11 mouse cellular contexts compared by ENCODE assay signal in genomic region chr17:25608137-25608785, GRCm38 (mm10). TPM values are rescaled to one million over a fixed set of nuclear protein-coding genes. Genes with fewer than 3 reads are reported as not detected.
DNase-seq lines count a peak whose midpoint lies in the region; ATAC-seq and TF ChIP-seq lines count a peak whose summit lies in the region.
"Had no signal": no experiment of that assay in that cellular context is flagged by ENCODE, and none has a peak within 500 bp of the region (broad histone marks: within the 10 kb centered on the region; RNA-seq: fewer than 3 reads in every experiment).

No protein-coding gene starts in this region.

- no peak for TF ChIP-seq POLR2A in myocyte (IDR thresholded peaks at IDR 0.05; ENCODE audit: insufficient read length, low read depth)

- no peak overlapping the region for H3K9ac ChIP-seq in neural tube, embryonic 13.5 days
- H3K9ac ChIP-seq in neural tube, embryonic 15.5 days (replicated peaks): no peak overlapping the region
- no peak overlapping the region for H3K9ac ChIP-seq in forebrain, embryonic 15.5 days (replicated peaks)
- H3K9ac ChIP-seq: liver, embryonic 14.5 days had no signal

- no peaks in the 10 kb centered on the region for H3K79me2 ChIP-seq in myocyte (ENCODE audit: control insufficient read depth, insufficient read depth)

- peak overlapping the region; percentile 56; the same call in 1 of the 2 replicates for H3K27ac ChIP-seq in neural tube, embryonic 13.5 days (replicated peaks)
- H3K27ac ChIP-seq in neural tube, embryonic 15.5 days (replicated peaks): no peak overlapping the region
- H3K27ac ChIP-seq in forebrain, embryonic 15.5 days (replicated peaks): peak overlapping the region; percentile 74
- H3K27ac ChIP-seq: kidney, postnatal 0 days; liver, embryonic 14.5 days had no signal

- H3ac ChIP-seq in myocyte (ENCODE audit: control insufficient read depth, insufficient read length): no peak overlapping the region

- no peak overlapping the region for H3K4me3 ChIP-seq in neural tube, embryonic 13.5 days
- no peak overlapping the region for H3K4me3 ChIP-seq in neural tube, embryonic 15.5 days (replicated peaks)
- no peak overlapping the region for H3K4me3 ChIP-seq in forebrain, embryonic 15.5 days
- no peak overlapping the region for H3K4me3 ChIP-seq in myocyte

- no peak for DNase-seq in heart, adult 11 months
- DNase-seq in right cerebral cortex, postnatal 14 days: no peak
- DNase-seq: adrenal gland, postnatal 10 days; lung, postnatal 4 days had no signal

- peak; percentile 15; the same call in 1 of the 2 replicates for ATAC-seq in neural tube, embryonic 13.5 days (ENCODE audit: low read depth)
- no peak for ATAC-seq in neural tube, embryonic 15.5 days (ENCODE audit: low FRiP score)
- ATAC-seq in forebrain, embryonic 15.5 days (replicated peaks): no peak
- ATAC-seq in monocyte, adult 5-6 weeks (replicated peaks; ENCODE audit: insufficient number of reproducible peaks, low FRiP score, low TSS enrichment, poor library complexity, severe bottlenecking): no peak

- H3K4me2 ChIP-seq in neural tube, embryonic 13.5 days: no peak overlapping the region
- no peak overlapping the region for H3K4me2 ChIP-seq in neural tube, embryonic 15.5 days
- no peak overlapping the region for H3K4me2 ChIP-seq in forebrain, embryonic 15.5 days (replicated peaks)
- no peak overlapping the region for H3K4me2 ChIP-seq in myocyte (ENCODE audit: low read depth)

- peaks cover 8% of the 10 kb centered on the region for H3K36me3 ChIP-seq in neural tube, embryonic 13.5 days
- H3K36me3 ChIP-seq in neural tube, embryonic 15.5 days: peaks cover 4% of the 10 kb centered on the region
- no peaks in the 10 kb centered on the region; the same call in 1 of the 2 replicates for H3K36me3 ChIP-seq in forebrain, embryonic 15.5 days
- H3K36me3 ChIP-seq in myocyte (ENCODE audit: control insufficient read depth, insufficient read depth): no peaks in the 10 kb centered on the region

- H3K27me3 ChIP-seq in neural tube, embryonic 13.5 days: no peaks in the 10 kb centered on the region
- no peaks in the 10 kb centered on the region for H3K27me3 ChIP-seq in neural tube, embryonic 15.5 days (replicated peaks)
- no peaks in the 10 kb centered on the region for H3K27me3 ChIP-seq in forebrain, embryonic 15.5 days
- H3K27me3 ChIP-seq in myocyte (ENCODE audit: control insufficient read depth, insufficient read depth, insufficient read length): no peaks in the 10 kb centered on the region

- H3K4me1 ChIP-seq in neural tube, embryonic 13.5 days (replicated peaks): peaks cover 46% of the 10 kb centered on the region
- peaks cover 27% of the 10 kb centered on the region for H3K4me1 ChIP-seq in neural tube, embryonic 15.5 days
- H3K4me1 ChIP-seq in forebrain, embryonic 15.5 days: peaks cover 36% of the 10 kb centered on the region

- 83% methylated on average over 11 of the region's 11 CpGs for WGBS in neural tube, embryonic 13.5 days
- 81% methylated on average over 11 of the region's 11 CpGs for WGBS in neural tube, embryonic 15.5 days
- 74% methylated on average over 11 of the region's 11 CpGs for WGBS in forebrain, embryonic 15.5 days

- no peaks in the 10 kb centered on the region for H3K9me3 ChIP-seq in neural tube, embryonic 13.5 days
- H3K9me3 ChIP-seq in neural tube, embryonic 15.5 days (replicated peaks): no peaks in the 10 kb centered on the region
- H3K9me3 ChIP-seq in forebrain, embryonic 15.5 days: no peaks in the 10 kb centered on the region

TF ChIP-seq in myocyte, 11 proteins besides CTCF, POLR2A, EP300 and RAD21:
- peak; percentile 4 for TF ChIP-seq TCF3 (IDR thresholded peaks at IDR 0.05; ENCODE audit: insufficient read length, low read depth)
- TF ChIP-seq REST (IDR thresholded peaks at IDR 0.05; ENCODE audit: insufficient read depth, insufficient read length): no peak
- peak in 2 of 3 experiments; percentile 13 to 61 for TF ChIP-seq MYOD1 (IDR thresholded peaks at IDR 0.05; ENCODE audit: control insufficient read depth in 1 of 3, insufficient read length in 2 of 3, low read depth in 2 of 3)
- no peak for TF ChIP-seq CEBPB (IDR thresholded peaks at IDR 0.05; ENCODE audit: insufficient read depth, poor library complexity, severe bottlenecking)
- peak in 1 of 3 experiments; percentile 70 for TF ChIP-seq MYOG (IDR thresholded peaks at IDR 0.05; ENCODE audit: control insufficient read depth in 1 of 3, insufficient read depth in 1 of 3, insufficient read length in 2 of 3, low read depth in 2 of 3)

RNA-seq across cellular contexts. Expression of gene Lmf1, which starts 29.4 kb away (rescaled TPM):
- 24.9 and 26.2 TPM in 2 replicates for polyA plus RNA-seq in neural tube, embryonic 13.5 days (2015; fragmentation: Nextera tagmentation; extraction: Ambion mirVana)
- 26.2 and 26.9 TPM in 2 replicates for polyA plus RNA-seq in neural tube, embryonic 15.5 days (2015; fragmentation: Nextera tagmentation; extraction: Ambion mirVana)
- polyA plus RNA-seq in forebrain, embryonic 15.5 days (2015; fragmentation: Nextera tagmentation; extraction: Ambion mirVana): 17.0 and 18.1 TPM in 2 replicates
- 36.3 TPM for polyA plus RNA-seq in myocyte (2012; fragmentation: generic; extraction: Trizol)
- total RNA-seq in monocyte, adult 5-6 weeks (2017): 10.4 to 17.8 TPM (median 11.8 TPM) in 3 replicates

RNA-seq across cellular contexts. Expression of gene Sox8, which starts 37.8 kb away (rescaled TPM):
- polyA plus RNA-seq in neural tube, embryonic 13.5 days (2015; fragmentation: Nextera tagmentation; extraction: Ambion mirVana): 10.8 and 11.6 TPM in 2 replicates
- polyA plus RNA-seq in neural tube, embryonic 15.5 days (2015; fragmentation: Nextera tagmentation; extraction: Ambion mirVana): 16.0 and 16.9 TPM in 2 replicates
- 24.0 and 26.9 TPM in 2 replicates for polyA plus RNA-seq in forebrain, embryonic 15.5 days (2015; fragmentation: Nextera tagmentation; extraction: Ambion mirVana)
- polyA plus RNA-seq in myocyte (2012; fragmentation: generic; extraction: Trizol): 14.3 TPM
- total RNA-seq in monocyte, adult 5-6 weeks (2017): 1.2 TPM in 1 of 3 replicates, not detected in the others
